Mouse (Mus musculus) C2C12 (cell line): Measurements from ENCODE around the gene Rbm44.

Experiments
- CEBPB ChIP-seq: IDR thresholded peaks from one replicate; pipeline ENCODE4 v1.6.1; 2011; ENCODE audit warnings: low read depth, mild to moderate bottlenecking, control low read depth, moderate library complexity
- CTCF ChIP-seq: IDR thresholded peaks from one replicate; pipeline ENCODE4 v1.5.1; 2011; ENCODE audit not compliant: control insufficient read depth, insufficient read depth, insufficient read length
- MYOD1 ChIP-seq: IDR thresholded peaks from one replicate; pipeline ENCODE4 v1.6.1; 2011; ENCODE audit warnings: low read depth; ENCODE audit not compliant: control insufficient read depth, insufficient read length
- USF1 ChIP-seq: IDR thresholded peaks from one replicate; pipeline ENCODE4 v1.6.1; 2011; ENCODE audit warnings: low read depth, mild to moderate bottlenecking, control low read depth, moderate library complexity

DNA sequence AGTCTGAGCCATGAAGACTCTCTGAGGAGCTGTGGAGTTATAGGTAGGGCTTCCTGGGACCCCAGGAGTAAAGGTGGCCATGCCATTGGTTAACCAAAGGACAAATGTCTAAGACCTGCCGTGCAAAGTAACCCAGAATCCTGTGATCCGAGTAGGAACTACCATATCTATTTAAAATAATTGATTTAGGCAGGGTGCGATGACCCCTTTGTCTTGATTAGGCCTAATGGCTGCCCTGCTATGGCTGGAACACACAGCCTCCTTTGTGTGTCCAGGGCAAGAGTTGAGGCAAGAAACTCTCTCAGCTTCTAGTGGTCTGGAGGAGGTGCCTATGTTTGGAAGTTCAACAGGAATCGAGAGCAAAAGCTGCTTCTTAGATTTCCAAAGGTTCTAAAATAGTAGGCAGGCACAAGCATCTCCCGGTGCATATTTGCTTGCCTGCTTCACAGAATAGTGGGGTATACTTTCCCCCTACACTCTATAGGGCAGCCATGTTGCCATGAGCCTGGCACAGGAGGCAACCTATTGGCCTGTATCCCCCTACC lies 59.4 kb downstream of the Rbm44 start:
- TF ChIP-seq CTCF, result no peak
- TF ChIP-seq CEBPB, result no peak
- TF ChIP-seq USF1, result no peak
- TF ChIP-seq MYOD1, result no peak
